Mouse (Mus musculus): ENCODE measurements around the gene Ncoa1. TPM values are rescaled to one million over a fixed set of nuclear protein-coding genes. Genes with fewer than 3 reads are reported as not detected.

The Ncoa1 gene
- polyA plus RNA-seq, 1 experiment from 2014 or later = 24.0 TPM

- H3K4me2 ChIP-seq (ENCODE audit: low read depth, low read length) = no peak overlapping the region
- no peak overlapping the region for H3K9ac ChIP-seq (replicated peaks; ENCODE audit: low read depth, low read length)
- peaks cover 12% of the 10 kb centered on the region; the same call in 1 of the 2 replicates for H3K36me3 ChIP-seq (ENCODE audit: control insufficient read depth, insufficient read depth, low read length)
- H3K9me3 ChIP-seq (ENCODE audit: control insufficient read depth, low read length) = no peaks in the 10 kb centered on the region
- 79% methylated on average over 15 of the region's 15 CpGs for WGBS
- no peaks in the 10 kb centered on the region for H3K4me1 ChIP-seq (ENCODE audit: control insufficient read depth, insufficient read depth, low read length)
- H3K27me3 ChIP-seq (ENCODE audit: control insufficient read depth, insufficient read depth, low read length) = no peaks in the 10 kb centered on the region
- no peak for ATAC-seq (ENCODE audit: low read depth)
- no peak overlapping the region for H3K4me3 ChIP-seq (ENCODE audit: low read depth, low read length)
- no peak overlapping the region for H3K27ac ChIP-seq (ENCODE audit: low read depth, low read length)
Measured at GRCm38 (mm10) chr12:4208405-4209133, 268.4 kb downstream of the Ncoa1 start.

GRCm38 (mm10) chr12:4206106-4206505, 270.9 kb downstream of the Ncoa1 start:
- H3K27ac ChIP-seq (ENCODE audit: low read depth, low read length) = no peak overlapping the region
- no peaks in the 10 kb centered on the region for H3K4me1 ChIP-seq (ENCODE audit: control insufficient read depth, insufficient read depth, low read length)
- WGBS = 94% methylated on average over 11 of the region's 11 CpGs
- no peaks in the 10 kb centered on the region for H3K9me3 ChIP-seq (ENCODE audit: control insufficient read depth, low read length)
- peaks cover 12% of the 10 kb centered on the region; the same call in 1 of the 2 replicates for H3K36me3 ChIP-seq (ENCODE audit: control insufficient read depth, insufficient read depth, low read length)
- ATAC-seq (ENCODE audit: low read depth) = no peak
- no peak overlapping the region for H3K4me2 ChIP-seq (ENCODE audit: low read depth, low read length)
- H3K4me3 ChIP-seq (ENCODE audit: low read depth, low read length) = no peak overlapping the region
- no peak overlapping the region for H3K9ac ChIP-seq (replicated peaks; ENCODE audit: low read depth, low read length)
- no peaks in the 10 kb centered on the region for H3K27me3 ChIP-seq (ENCODE audit: control insufficient read depth, insufficient read depth, low read length)

- ATAC-seq (ENCODE audit: low read depth) = no peak
- H3K36me3 ChIP-seq (ENCODE audit: control insufficient read depth, insufficient read depth, low read length) = peaks cover 5% of the 10 kb centered on the region; the same call in 1 of the 2 replicates
- 93% methylated on average over 4 of the region's 4 CpGs for WGBS
Measured at GRCm38 (mm10) chr12:4202206-4202605, 274.8 kb downstream of the Ncoa1 start.

GRCm38 (mm10) chr12:4201454-4202200, 275.4 kb downstream of the Ncoa1 start:
- 83% methylated on average over 13 of the region's 13 CpGs for WGBS
- no peak for ATAC-seq (ENCODE audit: low read depth)

More at GRCm38 (mm10) chr12:4202206-4202605, 274.8 kb downstream of the Ncoa1 start:
- Histone ChIP-seq H3K4me3 (ENCODE audit: low read depth, low read length) (no peak overlapping the region), H3K4me1 (ENCODE audit: control insufficient read depth, insufficient read depth, low read length) (no peaks in the 10 kb centered on the region), H3K27me3 (ENCODE audit: control insufficient read depth, insufficient read depth, low read length) (no peaks in the 10 kb centered on the region), H3K9ac (replicated peaks; ENCODE audit: low read depth, low read length) (no peak overlapping the region), H3K27ac (ENCODE audit: low read depth, low read length) (no peak overlapping the region), H3K9me3 (ENCODE audit: control insufficient read depth, low read length) (no peaks in the 10 kb centered on the region), H3K4me2 (ENCODE audit: low read depth, low read length) (no peak overlapping the region)

GRCm38 (mm10) chr12:4199271-4199670, 277.7 kb downstream of the Ncoa1 start:
- WGBS = 94% methylated on average over 11 of the region's 11 CpGs
- H3K27me3 ChIP-seq (ENCODE audit: control insufficient read depth, insufficient read depth, low read length) = no peaks in the 10 kb centered on the region
- no peak overlapping the region for H3K4me2 ChIP-seq (ENCODE audit: low read depth, low read length)
- ATAC-seq (ENCODE audit: low read depth) = no peak
- H3K36me3 ChIP-seq (ENCODE audit: control insufficient read depth, insufficient read depth, low read length) = no peaks in the 10 kb centered on the region; the same call in 1 of the 2 replicates
- H3K4me3 ChIP-seq (ENCODE audit: low read depth, low read length) = no peak overlapping the region
- no peak overlapping the region for H3K27ac ChIP-seq (ENCODE audit: low read depth, low read length)
- no peak overlapping the region for H3K9ac ChIP-seq (replicated peaks; ENCODE audit: low read depth, low read length)
- H3K4me1 ChIP-seq (ENCODE audit: control insufficient read depth, insufficient read depth, low read length) = no peaks in the 10 kb centered on the region
- H3K9me3 ChIP-seq (ENCODE audit: control insufficient read depth, low read length) = no peaks in the 10 kb centered on the region

More at GRCm38 (mm10) chr12:4201454-4202200, 275.4 kb downstream of the Ncoa1 start:
- Histone ChIP-seq H3K4me1 (ENCODE audit: control insufficient read depth, insufficient read depth, low read length) (no peaks in the 10 kb centered on the region), H3K4me2 (ENCODE audit: low read depth, low read length) (no peak overlapping the region), H3K4me3 (ENCODE audit: low read depth, low read length) (no peak overlapping the region), H3K9me3 (ENCODE audit: control insufficient read depth, low read length) (no peaks in the 10 kb centered on the region), H3K9ac (replicated peaks; ENCODE audit: low read depth, low read length) (no peak overlapping the region), H3K36me3 (ENCODE audit: control insufficient read depth, insufficient read depth, low read length) (peaks cover 3% of the 10 kb centered on the region; the same call in 1 of the 2 replicates), H3K27ac (ENCODE audit: low read depth, low read length) (no peak overlapping the region), H3K27me3 (ENCODE audit: control insufficient read depth, insufficient read depth, low read length) (no peaks in the 10 kb centered on the region)

GRCm38 (mm10) chr12:4198702-4199101, 278.3 kb downstream of the Ncoa1 start:
- H3K36me3 ChIP-seq (ENCODE audit: control insufficient read depth, insufficient read depth, low read length) = no peaks in the 10 kb centered on the region; the same call in 1 of the 2 replicates
- no peak for ATAC-seq (ENCODE audit: low read depth)
- H3K27me3 ChIP-seq (ENCODE audit: control insufficient read depth, insufficient read depth, low read length) = no peaks in the 10 kb centered on the region
- H3K4me2 ChIP-seq (ENCODE audit: low read depth, low read length) = no peak overlapping the region
- no peak overlapping the region for H3K9ac ChIP-seq (replicated peaks; ENCODE audit: low read depth, low read length)
- WGBS = 93% methylated on average over 4 of the region's 4 CpGs
- no peaks in the 10 kb centered on the region for H3K9me3 ChIP-seq (ENCODE audit: control insufficient read depth, low read length)
- H3K4me1 ChIP-seq (ENCODE audit: control insufficient read depth, insufficient read depth, low read length) = no peaks in the 10 kb centered on the region
- no peak overlapping the region for H3K4me3 ChIP-seq (ENCODE audit: low read depth, low read length)
- H3K27ac ChIP-seq (ENCODE audit: low read depth, low read length) = no peak overlapping the region

Other genes starting within 250 kb of the Ncoa1 start
- gene Ptrhd1, start 243.2 kb downstream of the Ncoa1 start, polyA plus RNA-seq (2014; fragmentation: Nextera tagmentation; extraction: Ambion mirVana) = 6.4 and 7.6 TPM in 2 replicates
- gene Cenpo, start 242.9 kb downstream of the Ncoa1 start, polyA plus RNA-seq (2014; fragmentation: Nextera tagmentation; extraction: Ambion mirVana) = 7.5 and 8.6 TPM in 2 replicates
- 30.2 and 32.4 TPM in 2 replicates for gene Itsn2, start 115.5 kb upstream of the Ncoa1 start, polyA plus RNA-seq (2014; fragmentation: Nextera tagmentation; extraction: Ambion mirVana)
- not detected in 2 replicates for gene Gm3625, start 115.7 kb upstream of the Ncoa1 start, polyA plus RNA-seq (2014; fragmentation: Nextera tagmentation; extraction: Ambion mirVana)